Mouse (Mus musculus): ENCODE data around the gene Tff3.

DNA sequence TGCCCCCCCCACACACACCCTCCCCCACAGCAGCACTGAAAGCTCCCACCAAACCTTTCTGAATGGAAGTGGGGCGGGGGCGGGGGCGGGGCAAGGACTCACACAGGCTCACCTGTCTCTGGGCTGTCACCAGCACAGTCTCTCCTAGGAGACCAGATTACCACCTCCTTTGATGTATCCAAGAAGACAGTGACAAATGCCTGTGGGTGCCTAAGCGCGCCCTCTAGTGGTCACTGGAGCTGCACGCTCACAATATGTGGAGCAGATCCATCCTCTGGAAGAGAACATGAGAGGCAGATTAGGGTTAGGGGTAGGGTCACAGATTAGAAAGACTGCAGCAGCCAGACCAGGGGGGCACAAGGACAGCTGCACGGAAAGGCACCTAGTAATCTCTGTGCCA, 10.0 kb downstream of the Tff3 start:
- TF ChIP-seq EP300 (IDR thresholded peaks at IDR 0.05) (no peak), CTCF (IDR thresholded peaks at IDR 0.05) (peak; percentile 95)
